ENCODE assay signal across 9 mouse cellular contexts in the genomic region with DNA sequence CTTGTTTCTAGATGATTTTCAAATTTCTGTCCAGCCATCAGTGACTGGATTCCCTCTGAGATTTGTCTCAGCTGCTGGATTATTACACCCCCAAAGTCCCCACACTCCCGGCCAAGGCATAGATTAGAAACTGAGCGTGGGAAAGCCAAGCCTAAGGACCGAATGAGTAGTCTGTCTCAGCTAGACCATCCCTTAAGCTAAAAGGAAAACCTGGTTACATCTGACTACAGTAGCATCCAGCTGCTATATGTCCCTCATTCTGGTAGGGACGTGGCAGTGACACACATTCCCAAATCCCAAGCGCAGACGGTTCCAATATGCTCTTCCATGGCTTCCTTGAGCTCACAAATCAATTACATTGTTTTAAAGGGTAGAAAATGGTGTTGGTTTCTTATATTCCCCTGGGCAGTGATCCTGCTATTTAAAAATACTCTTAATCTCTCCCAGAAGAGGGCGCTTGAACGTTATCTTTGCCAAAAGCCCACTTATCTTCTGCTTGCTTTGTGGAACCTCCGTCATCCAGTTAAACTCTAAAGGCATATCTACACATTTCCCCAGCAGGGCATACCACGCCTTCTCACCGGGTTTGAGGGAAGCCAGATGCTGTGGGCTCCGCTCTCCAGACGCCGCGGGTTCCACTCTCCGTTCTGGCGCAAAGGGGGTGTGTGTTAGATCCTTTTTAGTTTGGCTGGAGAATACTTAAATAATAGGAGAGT. TPM values are rescaled to one million over a fixed set of nuclear protein-coding genes. Genes with fewer than 3 reads are reported as not detected.
DNase-seq lines count a peak whose midpoint lies in the region; ATAC-seq and TF ChIP-seq lines count a peak whose summit lies in the region.
"Had no signal": no experiment of that assay in that cellular context is flagged by ENCODE, and none has a peak within 500 bp of the region (broad histone marks: within the 10 kb centered on the region; RNA-seq: fewer than 3 reads in every experiment).

No protein-coding gene starts in this region.

- H3K9ac ChIP-seq in midbrain, embryonic 16.5 days (ENCODE audit: low read depth, low read length), result no peak overlapping the region

- WGBS in midbrain, embryonic 16.5 days, result 43% methylated on average over 17 of the region's 17 CpGs

- no peaks in the 10 kb centered on the region for H3K36me3 ChIP-seq in midbrain, embryonic 16.5 days (ENCODE audit: control insufficient read depth, insufficient read depth, low read length)

- H3K4me3 ChIP-seq in gastrocnemius, adult 2 months, result peak overlapping the region; percentile 35
- no peak overlapping the region for H3K4me3 ChIP-seq in midbrain, embryonic 16.5 days (ENCODE audit: low read depth, low read length)

- no peaks in the 10 kb centered on the region for H3K9me3 ChIP-seq in midbrain, embryonic 16.5 days (replicated peaks; ENCODE audit: control insufficient read depth, low read length, poor library complexity, severe bottlenecking)

- H3K27me3 ChIP-seq in midbrain, embryonic 16.5 days (ENCODE audit: control insufficient read depth, insufficient read depth, low read depth, low read length), result no peaks in the 10 kb centered on the region

- no peak for DNase-seq in gastrocnemius, adult 2 months
- DNase-seq in gastrocnemius, adult 18-20 months (ENCODE audit: low spot score), result no peak
- peak; percentile 32 for DNase-seq in R1 (ENCODE audit: low read depth, low spot score)
- DNase-seq in heart, adult 8-10 months (ENCODE audit: low spot score), result peak; percentile 41
- peak; percentile 11 for DNase-seq in kidney, postnatal 14 days
- no peak for DNase-seq in urinary bladder, adult 2 months (ENCODE audit: low spot score)
- no peak for DNase-seq in layer of hippocampus, adult 11-12 months (ENCODE audit: low spot score)

- intact Hi-C loops in gastrocnemius, adult 2 months (cut with DNase I), result loop anchor here (5.0 kb wide), 1 partner anchor 212 kb away; no protein-coding TSS in a partner anchor

- peak overlapping the region; percentile 7; the same call in 1 of the 2 replicates for H3K4me2 ChIP-seq in midbrain, embryonic 16.5 days (ENCODE audit: low read length)

- peaks cover 8% of the 10 kb centered on the region; the same call in 1 of the 2 replicates for H3K4me1 ChIP-seq in midbrain, embryonic 16.5 days (ENCODE audit: control insufficient read depth, insufficient read depth, low read length)

- peak; percentile 41 for TF ChIP-seq CTCF in gastrocnemius, adult 2 months (IDR thresholded peaks at IDR 0.05)

- ATAC-seq in midbrain, embryonic 16.5 days, result peak; percentile 40; the same call in 1 of the 2 replicates

- H3K27ac ChIP-seq in gastrocnemius, adult 2 months, result no peak overlapping the region
- H3K27ac ChIP-seq in midbrain, embryonic 16.5 days (ENCODE audit: low read length), result no peak overlapping the region

RNA-seq across cellular contexts. Expression of gene Tbx19, which starts 46.0 kb away (rescaled TPM):
- not detected for total RNA-seq in gastrocnemius, adult 2 months (2021)
- total RNA-seq in gastrocnemius, adult 18-20 months (2021), result not detected
- not detected for total RNA-seq in heart, adult 8-10 months (2022)
- polyA plus RNA-seq in midbrain, embryonic 16.5 days (2015; fragmentation: Nextera tagmentation; extraction: Ambion mirVana), result 0.11 and 0.16 TPM in 2 replicates
- polyA plus RNA-seq in urinary bladder, adult 2 months (2012; rRNA removed), result not detected in 2 replicates
- total RNA-seq: layer of hippocampus, adult 18-20 months had no signal

Comparison
In these comparisons a context has a peak if more than half of its experiments do, and no peak if none do; other contexts are left out.
1. DNase-seq: peak in R1 (single experiment), heart, adult 8-10 months (single experiment) and kidney, postnatal 14 days (single experiment); none in gastrocnemius, adult 2 months (single experiment), gastrocnemius, adult 18-20 months (single experiment), urinary bladder, adult 2 months (single experiment) and layer of hippocampus, adult 11-12 months (single experiment).